Mouse (Mus musculus) cerebellum, postnatal 10 days (tissue): ENCODE results near the gene Slc4a10.

Experiments used
- DNase-seq, 2 experiments: peaks; one replicate each; pipeline ENCODE4 v3.0.0; 2021; ENCODE audit warnings: mixed read lengths in 2 of 2

The Slc4a10 gene

DNA sequence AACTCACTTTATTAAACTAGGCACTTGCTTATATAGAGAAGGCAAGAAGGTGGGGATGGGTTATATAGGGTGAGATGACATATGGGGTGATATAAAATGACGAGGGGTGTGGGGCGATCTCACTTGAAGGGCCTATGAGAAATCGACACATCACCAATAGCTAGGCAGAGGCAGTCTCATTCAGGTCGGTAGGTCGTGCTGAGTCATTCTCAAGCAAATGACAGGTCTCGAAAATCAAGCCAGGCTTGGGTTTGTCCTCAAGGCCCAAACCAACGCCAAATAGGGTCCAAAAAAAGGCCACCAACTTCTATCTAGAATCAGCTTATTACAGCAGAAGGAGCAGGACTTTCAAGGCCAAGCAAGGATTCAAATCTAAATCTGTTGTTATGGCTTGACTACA, 233.5 kb downstream of the Slc4a10 start:
- DNase-seq = no peak

DNA sequence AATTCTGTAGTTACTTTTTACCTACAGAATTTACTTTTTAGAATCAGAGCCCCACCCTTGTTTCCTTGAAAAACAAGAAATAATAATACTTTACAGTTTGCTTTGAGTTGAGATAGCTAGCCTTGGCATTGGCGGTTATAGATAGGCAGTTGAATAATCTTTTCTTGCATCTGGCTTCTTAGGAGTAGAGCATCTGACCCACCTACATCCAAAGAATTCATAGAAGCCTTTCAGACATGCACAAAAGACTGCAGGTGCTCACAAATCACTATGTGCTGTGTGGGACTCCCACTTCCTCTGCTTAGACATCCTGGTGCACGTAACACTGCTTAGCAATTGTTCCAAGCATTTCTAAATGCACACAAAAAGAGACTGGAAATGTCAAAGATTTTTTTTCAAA, 238.8 kb downstream of the Slc4a10 start:
- no peak for DNase-seq

DNA sequence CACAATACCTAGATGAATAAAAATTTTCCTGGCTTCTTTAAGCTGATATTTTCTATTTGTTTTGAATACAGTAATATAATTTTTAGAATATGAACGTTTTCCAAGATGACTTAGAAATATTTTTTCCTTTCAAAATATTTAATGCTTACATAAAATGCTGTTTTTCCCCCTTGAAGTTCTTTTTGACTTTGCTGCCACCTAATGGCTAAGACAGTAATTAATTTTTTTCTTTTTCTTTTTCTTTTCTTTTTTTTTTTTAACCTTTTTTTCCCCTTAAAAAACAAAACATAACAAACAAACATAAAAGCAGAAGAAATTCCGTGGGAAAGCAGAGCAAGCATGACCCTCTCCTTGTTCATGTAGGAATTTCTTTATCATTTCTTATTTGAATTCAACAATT, 239.6 kb downstream of the Slc4a10 start:
- DNase-seq = peak in 1 of 2 experiments; percentile 45

DNA sequence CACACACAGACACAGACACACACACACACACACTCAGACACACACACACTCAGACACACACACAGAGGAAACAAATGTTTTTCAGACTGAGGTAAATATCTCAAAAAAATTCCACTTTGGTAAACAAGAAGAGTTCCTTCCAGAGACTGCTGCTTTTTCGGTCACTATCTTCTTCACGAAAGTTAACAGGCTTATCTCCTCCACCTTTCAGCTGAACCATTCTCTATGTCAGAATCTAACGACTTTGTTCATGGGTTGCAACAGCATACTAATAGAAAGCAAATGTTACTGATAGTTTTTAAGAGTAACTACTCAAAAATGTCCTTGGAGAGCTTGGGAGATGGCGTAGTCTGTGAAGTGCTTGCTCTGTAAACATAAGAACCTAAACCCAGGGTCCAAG, 241.3 kb downstream of the Slc4a10 start:
- no peak for DNase-seq

DNA sequence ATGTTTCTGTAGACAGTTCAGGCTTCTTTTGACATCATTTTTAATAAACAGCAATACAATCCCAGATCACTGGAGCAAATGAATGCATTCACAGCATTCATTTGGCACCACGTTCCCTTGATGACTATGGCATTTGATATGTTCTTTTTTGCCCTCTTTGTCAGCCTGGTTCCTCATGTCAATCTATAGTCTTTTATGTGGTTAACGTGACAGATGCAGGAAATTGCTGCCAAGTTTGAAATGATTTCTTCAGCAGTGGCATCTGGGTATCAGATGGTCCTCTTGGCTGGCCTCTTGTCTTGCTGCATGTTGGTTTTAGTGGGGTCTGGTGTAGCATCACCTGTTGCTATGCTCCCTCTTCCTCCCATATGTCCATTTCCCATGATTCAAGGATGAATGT, 247.6 kb downstream of the Slc4a10 start:
- DNase-seq = peak; percentile 63 to 65

DNA sequence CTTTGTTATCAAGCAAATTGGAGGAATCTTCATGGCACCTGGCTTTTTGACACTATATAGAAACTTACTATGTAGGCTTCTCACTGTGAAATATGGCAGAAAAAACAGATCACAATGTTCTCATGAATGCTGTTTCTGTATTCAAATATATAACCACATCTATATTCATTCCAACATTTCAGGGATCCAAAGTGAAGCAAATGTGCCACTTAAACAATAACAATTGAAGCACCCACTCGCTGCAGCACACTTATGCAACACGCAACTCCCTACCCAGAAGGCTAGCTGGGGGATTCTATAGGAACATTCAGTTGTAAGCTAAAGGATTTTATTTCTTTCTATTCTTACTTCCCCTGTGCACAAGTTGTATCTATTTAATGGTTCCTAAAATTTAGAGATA, 255.5 kb downstream of the Slc4a10 start:
- DNase-seq = no peak

DNA sequence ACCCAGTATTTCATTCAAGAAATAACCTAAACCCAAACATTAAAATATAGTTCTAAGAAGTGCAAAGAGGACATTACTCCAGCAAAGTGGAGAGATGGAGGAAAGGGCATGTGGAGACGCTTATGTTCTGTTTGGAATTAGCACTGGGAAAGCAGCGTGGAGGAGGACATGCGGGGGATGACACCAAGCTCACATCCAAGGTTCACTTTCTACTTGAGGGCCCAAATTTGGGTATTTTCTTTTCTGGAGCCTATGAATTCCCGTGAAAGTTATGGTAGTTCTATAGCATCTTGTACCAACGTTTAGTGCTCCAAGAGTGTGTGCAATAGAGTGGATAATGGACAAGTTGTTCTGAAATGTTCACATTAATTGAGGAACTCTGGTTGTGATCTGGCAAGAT, 260.7 kb downstream of the Slc4a10 start:
- DNase-seq = no peak

DNA sequence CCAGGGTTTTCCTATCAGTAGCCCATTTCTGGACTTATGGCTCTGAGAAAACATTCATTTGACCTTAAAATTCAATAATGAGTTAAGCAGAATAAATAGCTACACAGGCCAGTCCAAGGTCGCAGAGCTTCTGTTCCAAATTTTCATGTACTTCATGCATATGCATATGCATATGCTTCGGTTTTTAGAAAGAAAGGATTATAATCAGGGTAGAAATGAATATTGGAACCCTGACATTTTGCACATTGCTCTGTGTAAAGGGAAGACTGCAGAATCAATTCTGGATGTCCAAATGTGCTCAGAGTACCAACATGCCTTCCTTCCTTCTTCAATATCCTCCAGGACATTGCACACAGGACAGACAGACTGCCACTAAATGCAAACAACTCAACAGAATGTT, 261.2 kb downstream of the Slc4a10 start:
- DNase-seq = no peak

DNA sequence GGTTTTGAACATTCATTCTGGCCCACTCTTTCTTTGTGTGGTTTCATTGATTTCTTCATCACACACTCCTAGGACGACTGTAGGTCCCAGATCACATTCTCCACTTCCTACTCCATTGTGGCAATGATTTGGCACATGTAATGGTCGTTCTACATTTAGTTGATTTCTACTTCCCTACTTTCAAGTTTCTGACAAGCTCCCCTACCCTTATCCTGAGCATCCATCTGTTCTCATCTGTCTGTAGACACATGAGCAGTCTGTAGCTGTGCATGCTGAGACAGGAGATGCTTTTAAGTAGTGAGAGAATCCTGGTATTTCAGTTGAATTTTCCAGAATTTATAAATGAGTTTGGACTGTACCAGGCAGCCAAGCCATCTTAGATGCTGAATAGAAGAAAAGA, 270.7 kb downstream of the Slc4a10 start:
- DNase-seq = no peak

DNA sequence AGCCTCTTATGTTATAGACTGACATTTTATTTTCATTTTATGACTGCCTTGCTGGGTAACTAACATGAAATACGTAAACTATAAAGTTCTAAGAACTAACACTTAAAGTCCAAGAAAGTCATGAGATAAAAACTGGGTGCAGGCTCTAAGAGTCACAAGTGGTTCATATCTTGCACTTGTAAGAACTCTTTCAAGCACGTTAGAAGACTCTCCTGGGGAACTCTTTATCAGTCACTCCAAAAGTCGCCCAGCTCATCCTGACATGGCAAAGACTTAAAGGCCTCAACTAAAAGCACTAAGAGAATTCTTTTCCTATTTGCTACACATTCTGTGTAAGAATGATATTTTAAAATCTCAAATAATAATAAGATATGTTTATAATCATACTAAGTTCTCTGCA, 273.2 kb downstream of the Slc4a10 start:
- no peak for DNase-seq

DNA sequence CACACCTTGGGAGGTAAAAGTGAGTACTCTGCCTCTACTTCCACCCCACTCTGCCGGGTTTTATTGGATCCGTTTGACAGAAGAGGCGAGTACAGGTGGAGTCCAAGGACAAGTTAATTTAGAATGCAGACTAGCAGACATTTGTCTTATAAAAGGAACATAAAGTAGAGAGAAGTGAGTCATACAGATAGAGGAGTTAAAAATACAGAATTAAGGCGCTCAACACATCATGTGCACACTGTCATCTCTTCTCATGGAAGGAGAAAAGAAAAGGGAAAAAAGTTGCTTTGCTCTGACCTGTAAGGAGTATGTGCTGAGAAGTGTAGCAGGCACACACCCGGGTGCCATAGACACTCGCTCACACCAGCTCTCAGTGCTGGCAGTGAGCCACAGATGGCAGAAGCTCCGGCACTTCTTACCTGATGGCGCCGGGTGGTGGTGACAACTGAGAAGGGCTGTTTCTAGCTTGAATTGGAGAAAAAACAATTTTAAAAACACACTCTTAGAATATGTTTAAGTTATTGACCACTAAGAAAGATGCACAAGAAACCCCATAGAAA, 276.9 kb downstream of the Slc4a10 start:
- peak; percentile 79 to 87 for DNase-seq

DNA sequence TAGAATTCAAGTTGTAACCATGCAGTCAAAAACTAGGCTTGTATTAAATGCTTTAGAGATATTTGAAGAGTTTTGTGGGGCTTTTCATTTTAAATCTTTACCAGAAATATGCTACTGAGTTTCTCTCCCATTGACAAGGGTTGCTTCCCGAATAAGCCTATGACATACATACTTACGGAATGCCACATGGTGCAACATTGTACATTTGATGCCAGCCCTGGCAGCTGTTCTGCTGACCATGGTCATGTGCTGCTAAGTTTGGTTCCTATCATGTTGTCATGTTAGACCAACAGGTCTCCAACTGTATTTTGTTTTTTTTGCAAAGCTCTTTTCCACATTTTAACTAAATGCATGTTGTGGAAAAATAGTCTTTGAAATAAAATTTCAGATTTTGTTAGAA, 279.1 kb downstream of the Slc4a10 start:
- DNase-seq = no peak

DNA sequence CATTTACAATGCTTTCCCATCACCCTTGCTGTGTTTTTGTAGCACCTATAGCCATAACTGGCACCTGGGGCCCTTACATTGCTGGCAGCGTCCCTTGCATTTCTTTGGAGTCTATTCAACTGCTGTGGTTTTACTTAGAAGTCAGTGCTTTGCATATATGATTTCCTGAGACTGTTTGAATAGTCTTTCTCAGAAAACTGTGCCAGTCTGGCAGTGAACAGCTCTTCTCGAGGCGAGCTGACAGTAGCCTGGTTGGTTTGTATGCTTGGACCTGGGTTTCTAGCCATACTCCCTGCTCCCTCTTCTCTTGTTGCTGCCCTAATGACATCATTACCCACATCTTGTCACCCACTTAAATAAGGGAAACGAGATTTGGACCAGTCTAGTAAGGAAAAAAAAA, 285.7 kb downstream of the Slc4a10 start:
- DNase-seq = no peak

DNA sequence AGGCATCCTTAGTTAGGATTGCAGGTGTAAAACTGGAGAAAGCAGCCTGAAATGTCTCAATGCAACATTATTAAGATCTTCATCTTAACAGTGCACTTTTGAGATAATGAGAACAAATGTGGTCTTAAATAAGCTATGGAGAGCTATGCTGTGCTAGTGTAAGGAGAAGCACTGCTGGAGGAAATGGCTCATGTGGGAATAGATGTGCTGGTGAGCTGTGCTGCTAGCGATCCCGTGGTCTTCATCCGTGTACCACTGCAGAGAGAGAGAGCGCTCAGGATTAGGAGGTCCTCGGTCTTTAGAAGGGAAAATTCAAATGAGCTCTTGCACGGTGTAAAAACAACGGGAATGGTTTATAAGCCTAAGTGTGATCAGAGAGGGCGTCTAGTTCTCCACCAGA, 286.2 kb downstream of the Slc4a10 start:
- no peak for DNase-seq

DNA sequence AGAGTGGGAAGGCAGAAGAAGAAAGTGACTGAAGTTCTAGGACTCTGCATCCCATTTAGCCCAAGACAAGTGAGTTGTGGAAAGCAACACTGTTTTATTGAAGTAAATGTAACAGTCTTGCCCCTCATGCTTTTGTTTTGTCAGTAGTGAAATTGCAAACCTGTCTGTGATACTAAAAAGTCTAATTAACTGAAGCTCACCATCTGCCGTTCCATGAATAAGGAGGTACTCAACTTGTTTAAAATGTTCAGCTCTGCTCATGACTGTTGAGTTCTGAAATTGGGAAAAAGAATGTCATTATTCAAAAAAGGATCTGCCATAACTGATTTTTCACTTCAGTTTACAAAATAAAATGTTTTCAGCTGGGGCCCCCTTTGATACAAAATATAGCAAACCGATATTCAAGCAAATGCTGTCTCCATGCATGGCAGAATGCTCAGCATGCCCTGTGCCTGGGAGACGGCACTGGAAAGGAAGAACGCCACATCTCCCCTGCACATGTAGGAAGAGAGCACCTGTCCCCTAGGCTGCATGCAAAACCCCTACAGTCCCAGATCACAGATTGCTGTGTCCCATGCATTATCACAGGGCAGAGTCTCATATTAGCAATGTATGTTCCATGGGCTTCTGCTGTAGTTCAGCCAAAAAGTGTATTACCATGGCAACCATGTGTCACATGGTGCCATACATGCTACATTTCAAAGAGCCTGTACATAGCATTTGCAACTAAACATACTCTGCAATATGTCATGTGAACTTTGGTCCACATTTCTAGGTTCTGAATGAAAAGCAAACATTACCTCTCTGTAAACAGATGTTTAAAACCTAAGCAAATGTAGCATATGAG, 288.4 kb downstream of the Slc4a10 start:
- DNase-seq = no peak

DNA sequence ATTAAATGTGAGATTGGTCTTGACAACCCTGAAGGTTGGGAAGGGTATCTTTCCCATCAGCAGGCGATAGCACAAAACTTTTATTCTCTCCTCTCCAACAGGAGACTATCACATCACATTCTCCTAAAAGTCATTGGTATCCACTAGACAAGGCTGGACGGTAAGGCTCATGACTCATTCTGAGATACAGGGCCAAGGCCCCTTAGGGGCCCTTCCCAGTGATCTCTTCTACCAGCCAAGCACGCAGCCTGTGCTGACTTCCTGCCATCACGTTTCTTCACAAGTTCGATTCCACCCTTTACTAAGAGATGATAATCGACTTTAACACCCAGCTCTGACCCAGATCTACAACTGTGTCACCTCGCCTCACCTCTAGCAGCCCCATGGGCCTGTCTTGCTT, 290.8 kb downstream of the Slc4a10 start:
- DNase-seq = no peak

DNA sequence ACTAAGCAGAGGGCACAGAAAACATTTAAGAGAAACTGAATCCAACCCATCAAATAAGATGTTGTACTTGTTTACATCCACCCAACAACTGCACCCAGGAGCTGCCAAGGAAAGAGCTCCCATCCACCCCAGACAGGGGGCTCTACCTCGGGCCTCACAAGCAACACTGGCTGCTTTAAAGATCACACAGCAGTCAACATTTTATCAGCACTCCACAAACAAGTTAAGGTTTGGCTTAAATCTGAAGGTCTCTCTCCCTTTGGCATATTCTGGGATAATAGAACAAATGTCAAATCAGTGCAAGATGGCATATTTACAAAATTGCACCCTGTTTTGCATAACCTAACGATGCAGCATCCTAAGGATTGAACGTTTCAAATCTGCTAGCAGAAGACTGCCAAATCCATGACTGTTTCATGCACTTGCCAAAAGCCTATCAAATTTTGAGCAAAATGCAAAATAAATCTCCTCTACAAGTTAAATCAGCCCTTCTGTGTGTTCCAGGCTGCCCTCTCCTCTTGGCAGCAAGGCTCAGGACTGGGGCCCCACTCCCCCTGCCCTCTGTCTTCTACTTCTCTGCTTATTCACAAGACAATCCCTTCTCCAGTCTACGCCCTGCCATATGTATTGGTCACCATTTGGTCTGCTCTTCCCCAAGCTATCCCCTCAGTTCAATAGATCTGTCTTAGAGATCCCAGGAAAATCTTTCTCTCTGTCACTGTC, 293.1 kb downstream of the Slc4a10 start:
- peak; percentile 17 to 39 for DNase-seq

DNA sequence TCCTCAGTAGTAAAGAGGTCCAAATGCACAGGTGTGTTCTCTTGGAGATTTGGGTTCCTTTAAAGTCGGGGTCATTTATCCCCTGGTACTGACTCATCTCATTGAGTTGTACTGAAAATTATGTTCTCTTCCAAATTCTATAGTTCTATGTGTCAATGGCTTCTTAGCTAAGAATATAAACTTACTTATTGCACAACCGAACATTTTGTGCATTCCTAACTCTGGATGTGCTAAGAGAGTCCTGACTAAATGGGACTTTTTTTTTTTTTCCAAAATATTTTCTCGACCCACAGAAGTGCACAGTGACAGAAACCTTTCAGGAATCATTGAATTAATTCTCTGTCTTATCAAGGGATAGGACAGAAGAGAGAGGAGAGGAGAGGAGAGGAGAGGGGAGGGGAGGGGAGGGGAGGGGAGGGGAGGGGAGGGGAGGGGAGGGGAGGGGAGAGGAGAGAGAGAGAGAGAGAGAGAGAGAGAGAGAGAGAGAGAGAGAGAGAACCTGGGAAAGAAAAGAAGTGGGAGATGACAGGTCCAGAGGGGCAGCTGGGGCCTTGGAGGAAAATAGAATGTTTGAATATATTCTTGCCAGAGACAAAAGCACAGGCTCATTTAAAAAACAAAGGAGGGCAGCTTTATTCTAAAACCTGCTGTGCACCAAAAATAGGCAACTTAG, 294.9 kb downstream of the Slc4a10 start:
- DNase-seq = no peak

DNA sequence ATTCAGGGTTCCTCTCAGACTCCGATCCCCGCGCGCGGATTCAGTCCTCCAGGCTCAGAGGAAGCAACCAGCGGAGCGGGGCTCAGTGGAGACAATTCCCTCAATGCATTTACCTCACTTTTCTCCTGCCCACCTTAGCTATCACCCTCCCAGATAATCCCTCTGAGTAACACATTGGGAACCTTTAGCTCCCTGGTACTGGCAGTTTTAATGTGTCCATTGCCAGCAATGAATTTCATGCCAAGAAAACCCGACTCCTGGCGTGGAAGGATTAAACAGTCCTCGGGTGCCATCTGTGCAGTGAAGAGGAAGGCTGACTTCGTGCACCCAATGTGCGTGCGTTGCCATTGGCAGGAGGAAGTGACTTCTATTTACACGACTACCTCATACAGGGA, 295.5 kb downstream of the Slc4a10 start:
- peak; percentile 84 to 88 for DNase-seq

DNA sequence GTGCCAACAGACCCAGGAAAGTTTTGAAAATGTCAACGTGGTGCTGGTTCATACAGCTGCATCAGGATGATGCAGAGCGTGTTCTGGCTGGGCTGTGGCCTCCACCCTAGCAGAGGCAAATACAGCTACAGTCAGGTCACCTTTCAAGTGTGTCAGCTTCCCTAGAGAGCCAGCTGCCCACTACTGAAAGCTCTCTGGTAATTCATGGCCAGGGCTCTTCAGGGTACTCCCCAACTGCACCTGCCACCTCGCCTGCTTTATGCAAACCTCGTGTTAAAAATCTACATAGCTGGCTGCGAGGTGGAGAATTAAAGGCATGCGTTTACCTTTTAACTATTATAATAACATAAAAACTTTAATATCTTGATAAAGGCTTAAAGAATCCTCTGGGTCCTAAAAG, 298.1 kb downstream of the Slc4a10 start:
- DNase-seq = no peak

DNA sequence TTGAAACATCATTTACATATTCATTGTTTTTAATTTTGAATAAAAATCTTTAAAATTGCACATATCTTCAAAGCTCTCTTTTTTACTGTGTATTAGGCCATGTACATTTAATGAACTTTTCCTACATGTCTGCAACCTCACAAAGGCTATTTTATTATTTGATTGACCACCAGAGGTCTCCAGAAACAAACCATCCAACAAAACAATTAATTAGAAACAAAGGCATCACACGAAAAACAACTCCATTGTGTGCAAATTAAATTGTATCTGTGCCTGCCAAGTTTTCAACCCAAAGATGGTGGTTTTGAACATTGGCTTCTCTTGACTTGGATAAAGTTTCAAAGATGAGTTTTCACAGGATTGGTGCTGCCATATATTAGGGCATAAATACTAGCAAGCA, 300.5 kb downstream of the Slc4a10 start:
- peak in 1 of 2 experiments; percentile 27 for DNase-seq

DNA sequence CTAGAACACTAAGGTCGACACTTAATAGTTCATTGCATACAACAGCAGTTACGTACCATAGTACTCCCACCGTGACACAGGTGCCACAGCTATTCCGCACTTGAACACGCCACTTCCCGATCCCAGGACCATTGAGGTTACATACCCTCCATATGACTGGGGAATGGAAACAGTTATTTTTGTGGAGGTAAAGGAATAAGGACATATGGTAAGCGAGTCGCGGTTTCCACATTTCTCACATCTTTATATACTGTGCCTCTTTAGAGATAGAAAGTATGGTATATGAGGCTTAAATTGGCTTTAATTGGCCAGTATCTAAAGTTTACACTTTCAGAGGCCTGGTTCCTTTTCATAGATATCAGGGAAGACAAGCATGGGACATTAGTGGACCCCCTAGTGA, 301.5 kb downstream of the Slc4a10 start:
- DNase-seq = no peak

DNA sequence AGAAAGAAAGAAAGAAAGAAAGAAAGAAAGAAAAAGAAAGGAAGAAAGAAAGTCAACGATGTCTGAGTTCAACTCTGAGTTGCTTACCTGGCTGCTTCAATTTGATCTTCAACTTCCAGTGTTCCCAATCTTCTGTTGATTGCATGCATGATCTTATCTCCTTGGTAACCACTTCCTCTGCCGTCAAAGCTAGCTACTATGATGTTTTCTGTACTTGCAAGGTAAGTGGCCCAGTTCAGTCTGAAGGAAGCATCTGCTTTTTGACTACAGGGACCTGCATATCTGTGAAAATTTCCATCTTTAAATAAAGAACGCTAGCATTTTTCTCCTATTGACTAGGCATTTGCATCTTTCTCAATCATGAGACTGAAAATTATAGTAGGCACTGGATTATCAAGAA, 305.8 kb downstream of the Slc4a10 start:
- no peak for DNase-seq

DNA sequence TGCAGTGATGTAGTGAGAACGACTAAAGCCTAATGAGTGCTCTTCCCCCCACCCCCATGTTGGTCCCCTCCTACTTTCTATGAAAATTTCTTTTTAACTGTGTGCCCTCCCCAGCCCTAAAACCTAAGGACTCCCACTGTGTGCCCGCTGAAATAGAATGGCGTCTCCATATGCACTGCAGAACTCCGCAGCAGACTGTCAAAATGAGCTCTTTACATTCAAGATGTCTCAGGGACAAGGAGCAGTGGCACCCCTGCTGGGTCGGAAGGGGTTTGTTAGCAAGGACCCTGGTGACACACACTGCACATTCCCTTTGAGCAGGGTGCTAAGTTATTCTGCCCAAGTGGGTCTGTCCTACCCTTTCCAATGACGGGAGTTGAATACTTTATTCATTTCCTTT, 309.5 kb downstream of the Slc4a10 start:
- no peak for DNase-seq
